Mouse (Mus musculus): ENCODE data around the gene Tecpr2. TPM values are rescaled to one million over a fixed set of nuclear protein-coding genes. Genes with fewer than 3 reads are reported as not detected.

Gene Tecpr2
- polyA plus RNA-seq, 1 experiment from 2014 or later, result 7.6 TPM

- DNase-seq, result no peak
- Histone ChIP-seq H3K9me3 (ENCODE audit: control insufficient read depth, low read length) (no peaks in the 10 kb centered on the region), H3K27ac (replicated peaks; ENCODE audit: low read depth, low read length) (no peak overlapping the region), H3K4me3 (replicated peaks; ENCODE audit: low read depth, low read length) (no peak overlapping the region), H3K4me2 (ENCODE audit: low read length) (no peak overlapping the region), H3K27me3 (ENCODE audit: control insufficient read depth, insufficient read depth, low read length) (no peaks in the 10 kb centered on the region), H3K9ac (replicated peaks; ENCODE audit: low read length) (no peak overlapping the region), H3K36me3 (ENCODE audit: control insufficient read depth, insufficient read depth, low read length) (no peaks in the 10 kb centered on the region), H3K4me1 (ENCODE audit: control insufficient read depth, insufficient read depth, low read length) (peaks cover 7% of the 10 kb centered on the region)
- 83% methylated on average over 9 of the region's 9 CpGs for WGBS
- ATAC-seq (ENCODE audit: low FRiP score, low TSS enrichment), result no peak
Measured at GRCm38 (mm10) chr12:111004142-111004541, 115.1 kb downstream of the Tecpr2 start.

GRCm38 (mm10) chr12:111005803-111006202 lies 116.7 kb downstream of the Tecpr2 start:
- Histone ChIP-seq H3K9me3 (ENCODE audit: control insufficient read depth, low read length) (no peaks in the 10 kb centered on the region), H3K36me3 (ENCODE audit: control insufficient read depth, insufficient read depth, low read length) (no peaks in the 10 kb centered on the region), H3K4me2 (ENCODE audit: low read length) (no peak overlapping the region), H3K9ac (replicated peaks; ENCODE audit: low read length) (no peak overlapping the region), H3K27ac (replicated peaks; ENCODE audit: low read depth, low read length) (no peak overlapping the region), H3K27me3 (ENCODE audit: control insufficient read depth, insufficient read depth, low read length) (no peaks in the 10 kb centered on the region), H3K4me3 (replicated peaks; ENCODE audit: low read depth, low read length) (no peak overlapping the region), H3K4me1 (ENCODE audit: control insufficient read depth, insufficient read depth, low read length) (peaks cover 7% of the 10 kb centered on the region)
- DNase-seq (no peak), ATAC-seq (ENCODE audit: low FRiP score, low TSS enrichment) (no peak)
- WGBS, result 82% methylated on average over 5 of the region's 6 CpGs

GRCm38 (mm10) chr12:111006339-111006738 lies 117.3 kb downstream of the Tecpr2 start:
- no peak overlapping the region for H3K27ac ChIP-seq (replicated peaks; ENCODE audit: low read depth, low read length)
- H3K4me3 ChIP-seq (replicated peaks; ENCODE audit: low read depth, low read length), result no peak overlapping the region
- DNase-seq (no peak), ATAC-seq (ENCODE audit: low FRiP score, low TSS enrichment) (no peak)
- no peaks in the 10 kb centered on the region for H3K27me3 ChIP-seq (ENCODE audit: control insufficient read depth, insufficient read depth, low read length)
- 65% methylated on average over 5 of the region's 5 CpGs for WGBS
- no peaks in the 10 kb centered on the region for H3K36me3 ChIP-seq (ENCODE audit: control insufficient read depth, insufficient read depth, low read length)
- H3K9ac ChIP-seq (replicated peaks; ENCODE audit: low read length), result no peak overlapping the region
- no peaks in the 10 kb centered on the region for H3K9me3 ChIP-seq (ENCODE audit: control insufficient read depth, low read length)
- H3K4me2 ChIP-seq (ENCODE audit: low read length), result no peak overlapping the region
- peaks cover 7% of the 10 kb centered on the region for H3K4me1 ChIP-seq (ENCODE audit: control insufficient read depth, insufficient read depth, low read length)

GRCm38 (mm10) chr12:111007134-111008103 lies 118.4 kb downstream of the Tecpr2 start:
- Histone ChIP-seq H3K27me3 (ENCODE audit: control insufficient read depth, insufficient read depth, low read length) (no peaks in the 10 kb centered on the region), H3K36me3 (ENCODE audit: control insufficient read depth, insufficient read depth, low read length) (no peaks in the 10 kb centered on the region), H3K4me2 (ENCODE audit: low read length) (no peak overlapping the region), H3K9ac (replicated peaks; ENCODE audit: low read length) (no peak overlapping the region), H3K27ac (replicated peaks; ENCODE audit: low read depth, low read length) (no peak overlapping the region), H3K9me3 (ENCODE audit: control insufficient read depth, low read length) (no peaks in the 10 kb centered on the region), H3K4me1 (ENCODE audit: control insufficient read depth, insufficient read depth, low read length) (peaks cover 7% of the 10 kb centered on the region), H3K4me3 (replicated peaks; ENCODE audit: low read depth, low read length) (no peak overlapping the region)
- DNase-seq (no peak), ATAC-seq (ENCODE audit: low FRiP score, low TSS enrichment) (no peak)
- WGBS, result 80% methylated on average over 14 of the region's 14 CpGs

GRCm38 (mm10) chr12:111008500-111009490 lies 119.7 kb downstream of the Tecpr2 start:
- DNase-seq, result no peak
- Histone ChIP-seq H3K27me3 (ENCODE audit: control insufficient read depth, insufficient read depth, low read length) (no peaks in the 10 kb centered on the region), H3K4me1 (ENCODE audit: control insufficient read depth, insufficient read depth, low read length) (peaks cover 7% of the 10 kb centered on the region), H3K4me3 (replicated peaks; ENCODE audit: low read depth, low read length) (no peak overlapping the region), H3K27ac (replicated peaks; ENCODE audit: low read depth, low read length) (no peak overlapping the region), H3K9me3 (ENCODE audit: control insufficient read depth, low read length) (no peaks in the 10 kb centered on the region), H3K9ac (replicated peaks; ENCODE audit: low read length) (no peak overlapping the region), H3K36me3 (ENCODE audit: control insufficient read depth, insufficient read depth, low read length) (no peaks in the 10 kb centered on the region), H3K4me2 (ENCODE audit: low read length) (no peak overlapping the region)
- ATAC-seq (ENCODE audit: low FRiP score, low TSS enrichment), result no peak
- 63% methylated on average over 11 of the region's 11 CpGs for whole genome bisulfite sequencing

- peaks cover 7% of the 10 kb centered on the region for H3K4me1 ChIP-seq (ENCODE audit: control insufficient read depth, insufficient read depth, low read length)
- no peaks in the 10 kb centered on the region for H3K9me3 ChIP-seq (ENCODE audit: control insufficient read depth, low read length)
- no peak overlapping the region for H3K27ac ChIP-seq (replicated peaks; ENCODE audit: low read depth, low read length)
- H3K27me3 ChIP-seq (ENCODE audit: control insufficient read depth, insufficient read depth, low read length), result no peaks in the 10 kb centered on the region
- no peaks in the 10 kb centered on the region for H3K36me3 ChIP-seq (ENCODE audit: control insufficient read depth, insufficient read depth, low read length)
- ATAC-seq (ENCODE audit: low FRiP score, low TSS enrichment), result no peak
- H3K4me2 ChIP-seq (ENCODE audit: low read length), result no peak overlapping the region
- 78% methylated on average over 6 of the region's 6 CpGs for WGBS
- no peak overlapping the region for H3K9ac ChIP-seq (replicated peaks; ENCODE audit: low read length)
- no peak overlapping the region for H3K4me3 ChIP-seq (replicated peaks; ENCODE audit: low read depth, low read length)
- no peak for DNase-seq
Measured at GRCm38 (mm10) chr12:111009615-111010257, 120.7 kb downstream of the Tecpr2 start.

GRCm38 (mm10) chr12:111016807-111017206 lies 127.7 kb downstream of the Tecpr2 start:
- Histone ChIP-seq H3K27ac (replicated peaks; ENCODE audit: low read depth, low read length) (no peak overlapping the region), H3K27me3 (ENCODE audit: control insufficient read depth, insufficient read depth, low read length) (no peaks in the 10 kb centered on the region), H3K9ac (replicated peaks; ENCODE audit: low read length) (no peak overlapping the region), H3K4me1 (ENCODE audit: control insufficient read depth, insufficient read depth, low read length) (no peaks in the 10 kb centered on the region), H3K4me2 (ENCODE audit: low read length) (no peak overlapping the region), H3K36me3 (ENCODE audit: control insufficient read depth, insufficient read depth, low read length) (no peaks in the 10 kb centered on the region), H3K9me3 (ENCODE audit: control insufficient read depth, low read length) (no peaks in the 10 kb centered on the region), H3K4me3 (replicated peaks; ENCODE audit: low read depth, low read length) (no peak overlapping the region)
- ATAC-seq (ENCODE audit: low FRiP score, low TSS enrichment) (no peak), DNase-seq (no peak)
- 87% methylated on average over 3 of the region's 3 CpGs for WGBS

GRCm38 (mm10) chr12:111018068-111018467 lies 129.0 kb downstream of the Tecpr2 start:
- 92% methylated on average over 11 of the region's 11 CpGs for WGBS
- H3K9ac ChIP-seq (replicated peaks; ENCODE audit: low read length), result no peak overlapping the region
- H3K27me3 ChIP-seq (ENCODE audit: control insufficient read depth, insufficient read depth, low read length), result no peaks in the 10 kb centered on the region
- no peak overlapping the region for H3K27ac ChIP-seq (replicated peaks; ENCODE audit: low read depth, low read length)
- no peaks in the 10 kb centered on the region for H3K36me3 ChIP-seq (ENCODE audit: control insufficient read depth, insufficient read depth, low read length)
- H3K4me2 ChIP-seq (ENCODE audit: low read length), result no peak overlapping the region
- ATAC-seq (ENCODE audit: low FRiP score, low TSS enrichment), result no peak
- no peaks in the 10 kb centered on the region for H3K4me1 ChIP-seq (ENCODE audit: control insufficient read depth, insufficient read depth, low read length)
- H3K4me3 ChIP-seq (replicated peaks; ENCODE audit: low read depth, low read length), result no peak overlapping the region
- DNase-seq, result no peak
- no peaks in the 10 kb centered on the region for H3K9me3 ChIP-seq (ENCODE audit: control insufficient read depth, low read length)
